Mouse (Mus musculus) mouse embryonic stem cell (cell line): ENCODE measurements around the gene Uvssa.

Source experiments
- in situ Hi-C, 2 experiments: fragments of 300-500 bp; cut with MboI; formaldehyde crosslinking; loops; 1 replicate in 1 of 2; 3 replicates in 1 of 2; pipeline ENCODE4 v1.14.3; 2019 to 2020; ENCODE audit warnings: low sequenced_read_pairs in 2 of 2, low pct_unique_long_range_greater_than_20kb in 1 of 2, mixed read lengths in 1 of 2; ENCODE audit not compliant: unreplicated experiment in 1 of 2

Gene Uvssa

DNA sequence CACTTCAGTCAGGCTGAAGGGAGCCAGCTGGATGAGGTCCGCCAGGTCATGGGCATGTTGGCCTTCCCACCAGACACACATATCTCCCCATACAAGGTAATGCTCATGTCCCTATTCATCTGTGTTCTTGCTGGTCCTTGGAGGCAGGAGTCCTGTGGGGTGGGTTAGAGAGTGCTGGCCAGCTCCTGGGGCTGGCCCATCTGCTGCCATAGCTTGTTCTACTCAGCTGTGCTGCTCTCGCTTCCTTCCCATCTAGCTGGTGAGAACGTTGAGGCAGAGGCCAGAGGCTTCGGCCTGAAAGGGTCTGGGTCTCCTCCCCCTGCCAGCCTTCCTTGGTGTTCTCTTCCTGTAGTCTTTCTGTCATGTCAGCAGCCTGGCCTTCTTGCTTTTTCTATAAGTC, 9.7 kb upstream of the Uvssa start:
- in situ Hi-C loops: no loop called here

DNA sequence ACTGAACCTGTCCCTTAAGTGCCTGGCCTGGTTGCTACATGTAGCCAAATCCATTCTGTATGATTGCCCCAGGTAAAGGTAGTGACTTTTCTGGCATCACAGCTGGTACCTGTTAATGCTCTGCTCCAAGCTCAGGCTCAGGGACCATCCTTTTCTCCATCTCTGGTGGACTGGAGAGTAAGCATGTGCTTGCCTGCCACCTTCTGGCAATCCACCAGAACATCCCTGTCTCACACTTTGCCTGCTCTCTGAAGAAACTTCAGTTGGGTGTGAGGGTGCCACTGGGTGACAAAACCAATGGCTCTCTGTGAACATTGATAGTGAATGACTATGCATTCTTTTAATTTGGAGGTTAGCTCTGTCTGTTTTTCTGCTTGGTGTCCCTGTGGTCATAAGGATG, 7.2 kb upstream of the Uvssa start:
- in situ Hi-C loops: no loop called here

DNA sequence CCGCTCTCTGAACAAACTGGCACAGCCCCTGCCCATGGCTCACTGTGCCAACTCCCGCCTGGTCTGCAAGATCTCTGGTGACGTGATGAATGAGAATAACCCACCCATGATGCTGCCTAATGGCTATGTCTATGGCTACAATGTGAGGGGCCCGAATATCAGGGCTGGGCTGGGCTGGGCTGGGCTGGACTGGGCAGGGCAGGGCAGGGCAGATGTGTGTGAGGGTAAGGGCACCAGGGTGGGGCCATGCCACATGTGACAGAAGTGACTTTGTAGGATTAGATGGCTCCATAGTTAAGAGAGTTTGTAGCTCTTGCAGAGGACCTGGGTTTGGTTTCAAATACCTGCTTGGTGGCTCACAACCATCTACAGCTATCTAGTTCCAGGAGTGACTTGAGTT, 6.7 kb upstream of the Uvssa start:
- in situ Hi-C loops: no loop called here

- in situ Hi-C loops: no loop called here
Measured at GRCm38 (mm10) chr5:33372331-33373038, 5.9 kb upstream of the Uvssa start.

GRCm38 (mm10) chr5:33377176-33377575, 1.2 kb upstream of the Uvssa start:
- in situ Hi-C loops: loop anchor here (5.0 kb wide), 2 partner anchors 100 to 105 kb away; partner anchors contain the start of gene Ctbp1 (in 1 of the 2)

GRCm38 (mm10) chr5:33377801-33378301, 498 bp upstream of the Uvssa start:
- in situ Hi-C loops: loop anchor here (5.0 kb wide), 2 partner anchors 101 to 106 kb away; partner anchors contain the start of gene Ctbp1 (in 1 of the 2)

- in situ Hi-C loops: no loop called here
Measured at GRCm38 (mm10) chr5:33387550-33387949, 9.2 kb downstream of the Uvssa start.

GRCm38 (mm10) chr5:33393803-33394202, 15.5 kb downstream of the Uvssa start:
- in situ Hi-C loops: loop anchor here in 1 of 2 experiments (5.0 kb wide), 1 partner anchor 198 kb away; no protein-coding TSS in a partner anchor

DNA sequence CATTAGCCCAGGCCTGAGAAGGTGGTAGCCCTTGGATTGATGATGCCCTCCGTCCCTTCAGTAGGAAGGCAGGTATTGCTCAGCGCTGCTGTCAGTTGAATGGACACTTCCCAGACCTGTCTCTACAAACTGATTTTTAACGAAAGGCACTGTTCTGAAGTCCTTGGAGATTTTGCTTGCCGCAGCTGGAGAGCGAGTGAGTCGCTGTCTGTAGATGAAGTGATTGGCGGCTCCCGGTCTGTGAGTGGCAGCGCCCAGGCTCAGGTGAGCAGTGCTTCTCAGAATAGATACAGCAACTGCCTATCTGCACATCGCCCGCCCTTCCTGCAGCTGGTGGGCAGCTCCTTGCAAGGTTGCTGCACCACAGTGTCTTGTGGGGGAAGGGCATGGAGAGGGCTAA, 17.3 kb downstream of the Uvssa start:
- in situ Hi-C loops: loop anchor here in 1 of 2 experiments (5.0 kb wide), 1 partner anchor 192 kb away; no protein-coding TSS in a partner anchor

DNA sequence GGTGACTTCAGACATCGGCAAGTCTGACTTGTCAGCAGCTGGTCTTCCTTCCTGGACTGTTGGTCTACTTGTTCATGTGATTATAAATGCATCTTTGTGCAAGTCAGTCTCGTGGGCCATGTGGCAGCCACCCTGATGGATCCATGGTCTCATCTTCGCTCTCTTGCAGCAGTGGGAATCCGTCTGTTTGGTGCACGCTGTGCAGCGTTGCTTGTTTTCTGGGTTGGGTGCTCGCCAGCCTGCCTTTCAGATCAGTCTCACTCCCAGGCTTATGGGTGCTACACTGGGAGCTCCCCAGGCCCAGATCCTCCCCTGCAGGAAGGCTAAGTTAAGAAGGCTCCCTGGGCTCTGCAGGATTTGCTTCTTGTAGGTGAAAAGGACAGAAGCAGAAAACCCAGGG, 18.5 kb downstream of the Uvssa start:
- in situ Hi-C loops: loop anchor here in 1 of 2 experiments (5.0 kb wide), 1 partner anchor 190 kb away; no protein-coding TSS in a partner anchor

- in situ Hi-C loops: no loop called here
Measured at GRCm38 (mm10) chr5:33400819-33401218, 22.5 kb downstream of the Uvssa start.

- in situ Hi-C loops: no loop called here
Measured at GRCm38 (mm10) chr5:33420313-33420712, 42.0 kb downstream of the Uvssa start.

- in situ Hi-C loops: loop anchor here in 1 of 2 experiments (25.0 kb wide), 2 partner anchors 310 to 1960 kb away; partner anchors contain the start of gene Hmx1
Measured at GRCm38 (mm10) chr5:33427461-33427860, 49.1 kb downstream of the Uvssa start.

DNA sequence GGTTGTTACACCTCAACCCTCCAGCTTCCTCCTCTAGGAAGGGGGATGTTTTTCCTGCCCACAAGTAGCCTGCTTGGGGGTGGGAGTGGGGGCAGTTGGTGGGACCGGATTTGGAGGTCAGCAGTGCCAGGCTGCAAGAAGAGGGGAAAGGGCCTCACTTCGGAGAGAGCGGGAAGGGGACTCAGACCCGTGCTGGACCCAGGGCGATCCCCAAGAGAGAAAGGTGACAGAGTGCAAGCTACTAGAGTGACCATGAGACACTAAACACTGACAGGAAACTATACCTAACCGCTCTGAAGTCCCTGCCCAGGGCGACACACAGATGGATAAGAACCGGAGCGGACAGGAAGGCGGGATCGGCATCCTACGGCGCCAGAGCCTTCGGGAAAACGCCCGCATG, 51.8 kb downstream of the Uvssa start:
- in situ Hi-C loops: loop anchor here in 1 of 2 experiments (25.0 kb wide), 2 partner anchors 307 to 1957 kb away; partner anchors contain the start of gene Hmx1

- in situ Hi-C loops: loop anchor here in 1 of 2 experiments (25.0 kb wide), 2 partner anchors 307 to 1957 kb away; partner anchors contain the start of gene Hmx1
Measured at GRCm38 (mm10) chr5:33430511-33431172, 52.3 kb downstream of the Uvssa start.

GRCm38 (mm10) chr5:33431173-33432005, 53.0 kb downstream of the Uvssa start:
- in situ Hi-C loops: loop anchor here in 1 of 2 experiments (25.0 kb wide), 2 partner anchors 306 to 1956 kb away; partner anchors contain the start of gene Hmx1

DNA sequence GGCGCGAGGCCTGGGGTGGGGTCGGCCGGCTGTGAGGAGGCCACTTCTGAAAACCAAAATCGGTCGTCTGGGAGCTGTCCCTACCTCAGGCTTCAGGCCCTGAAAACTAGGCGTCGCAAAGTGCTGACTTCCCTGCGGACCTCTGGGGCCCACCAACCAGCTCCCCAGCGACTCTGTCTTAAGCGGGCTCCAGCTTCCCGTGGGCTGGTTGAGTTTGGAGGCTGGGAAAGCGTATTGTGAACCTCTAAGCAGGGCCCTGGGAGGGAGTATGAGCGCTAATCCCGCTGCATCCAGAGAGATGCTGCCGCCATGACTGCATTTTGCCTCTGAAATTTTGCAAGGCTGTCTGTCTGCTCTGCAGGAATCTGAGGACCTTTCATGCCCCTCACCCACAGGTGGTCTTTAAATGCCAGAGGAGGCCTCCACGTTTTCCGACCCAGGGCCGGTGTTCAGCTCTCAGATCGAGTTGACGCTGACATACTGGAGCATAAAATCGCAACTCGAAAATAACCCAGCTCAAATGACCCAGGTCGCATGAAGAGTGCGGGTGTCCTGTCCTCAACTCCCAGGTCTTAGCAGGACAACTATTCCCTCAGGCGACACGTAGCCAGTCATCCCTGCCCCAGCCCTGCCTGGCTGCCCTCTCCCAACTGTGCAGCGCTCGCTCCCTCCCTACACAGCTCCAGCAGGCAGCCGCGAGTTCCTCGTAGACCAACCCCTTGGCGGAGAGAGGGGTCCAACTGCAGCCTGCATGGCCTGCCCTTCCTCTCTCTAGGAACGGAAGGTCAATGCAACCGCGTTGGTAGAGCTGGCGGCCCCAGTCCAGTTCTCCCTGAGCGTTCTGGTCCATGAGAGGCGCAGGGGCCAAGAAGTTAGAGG, 53.9 kb downstream of the Uvssa start:
- in situ Hi-C loops: loop anchor here in 1 of 2 experiments (25.0 kb wide), 2 partner anchors 305 to 1955 kb away; partner anchors contain the start of gene Hmx1
